Mouse (Mus musculus) left cerebral cortex, adult 9 months (tissue): ENCODE results near the gene Sestd1.

Experiments used
- DNase-seq, 2 experiments: peaks; one replicate each; pipeline ENCODE4 v3.0.0; 2022; ENCODE audit warnings: low spot score in 2 of 2

Sestd1 gene

GRCm38 (mm10) chr2:77220960-77221359 lies 59.4 kb downstream of the Sestd1 start:
- DNase-seq, result peak in 1 of 2 experiments; percentile 43

- no peak for DNase-seq
Observed at GRCm38 (mm10) chr2:77212885-77213284, 67.5 kb downstream of the Sestd1 start.

- no peak for DNase-seq
Observed at GRCm38 (mm10) chr2:77206951-77207350, 73.4 kb downstream of the Sestd1 start.

- DNase-seq, result no peak
Observed at GRCm38 (mm10) chr2:77203916-77204315, 76.5 kb downstream of the Sestd1 start.

GRCm38 (mm10) chr2:77201900-77202299 lies 78.5 kb downstream of the Sestd1 start:
- peak in 1 of 2 experiments; percentile 19 for DNase-seq

DNA sequence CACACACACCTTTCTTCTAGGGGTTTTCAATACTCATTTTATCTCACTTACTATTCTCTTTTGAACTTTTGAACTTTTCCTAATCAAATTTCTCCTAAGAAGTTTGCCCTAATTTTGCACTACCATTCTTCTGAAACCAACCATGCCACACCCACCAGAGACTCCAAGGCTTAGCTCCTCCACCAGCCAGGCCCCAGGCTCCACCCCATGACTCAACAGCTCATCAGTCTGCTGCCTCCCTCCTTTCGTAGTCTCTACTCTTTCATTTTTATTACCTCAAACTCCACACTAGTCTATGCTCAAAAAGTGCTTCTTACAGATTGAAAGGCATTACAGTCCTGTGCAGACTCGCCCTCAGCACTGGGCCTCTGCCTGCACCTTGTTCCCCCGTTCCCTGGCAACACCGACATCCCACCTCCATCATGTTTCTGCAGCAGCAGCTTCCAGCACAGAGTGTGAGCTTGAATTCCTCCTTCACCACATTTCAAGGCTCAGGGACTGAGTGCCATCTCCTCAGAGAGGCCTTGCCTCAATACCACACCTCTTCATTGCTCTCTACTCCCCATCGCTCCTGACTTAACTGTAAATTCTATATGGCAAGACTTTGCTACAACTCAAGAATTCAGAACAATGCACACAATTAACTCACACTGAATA lies 79.3 kb downstream of the Sestd1 start:
- DNase-seq, result peak in 1 of 2 experiments; percentile 19

GRCm38 (mm10) chr2:77200379-77200778 lies 80.0 kb downstream of the Sestd1 start:
- DNase-seq, result no peak

DNA sequence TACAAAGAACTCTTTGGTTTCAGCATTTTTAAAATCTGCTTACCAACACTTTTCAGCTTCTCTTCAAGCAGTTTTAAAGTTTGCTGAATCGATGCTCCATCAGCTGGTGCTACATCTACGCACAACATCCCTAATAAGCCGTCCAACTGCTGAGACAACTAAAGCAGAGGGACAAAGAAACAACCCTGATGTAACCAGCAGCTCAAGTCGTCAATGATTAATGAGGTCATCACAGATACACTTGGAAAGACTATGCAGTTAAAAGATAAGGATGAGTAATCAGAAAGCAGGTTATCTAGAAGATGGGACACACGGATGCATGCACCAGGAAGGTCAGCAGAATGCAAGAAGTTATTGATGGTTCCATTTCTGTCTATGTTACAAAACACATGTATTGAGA lies 82.1 kb downstream of the Sestd1 start:
- DNase-seq, result no peak

DNA sequence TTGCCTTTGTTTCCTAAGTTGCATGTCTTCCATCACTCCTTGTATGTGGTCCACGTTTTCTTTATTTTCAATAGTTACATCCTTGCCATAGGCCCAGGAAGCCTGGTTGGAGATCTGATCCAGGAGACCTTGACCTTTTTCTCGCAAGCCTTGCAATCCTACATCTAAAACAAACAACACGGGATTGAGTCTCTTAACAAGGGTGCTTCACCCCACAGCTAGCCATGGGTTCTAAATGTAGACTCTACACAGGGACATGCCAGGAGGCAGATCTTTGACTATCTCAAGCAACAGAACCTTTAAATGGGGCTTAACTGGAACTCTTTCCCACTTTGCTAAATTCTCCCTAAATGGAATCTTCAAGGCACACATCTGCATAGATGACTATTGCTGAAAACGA lies 83.6 kb downstream of the Sestd1 start:
- DNase-seq, result no peak

DNA sequence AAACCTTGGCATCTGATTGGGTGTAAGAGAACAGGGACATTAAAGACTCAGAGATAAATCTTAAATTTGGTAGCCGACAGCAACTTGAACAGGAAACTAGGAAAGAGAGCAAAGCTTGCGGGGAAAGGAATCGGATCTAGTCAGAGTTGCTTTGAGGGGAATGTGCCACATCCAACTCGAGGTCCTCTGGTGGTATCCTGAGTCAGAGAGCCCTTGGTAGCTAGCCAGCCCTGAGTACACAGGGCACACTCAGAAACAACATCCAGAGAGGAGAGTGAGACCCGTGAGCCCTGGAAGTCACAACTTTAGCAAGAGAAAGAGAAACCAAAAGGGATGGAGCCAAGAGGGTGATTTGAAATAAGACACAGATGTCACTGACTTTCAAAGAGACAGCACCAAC lies 85.3 kb downstream of the Sestd1 start:
- DNase-seq, result no peak

DNA sequence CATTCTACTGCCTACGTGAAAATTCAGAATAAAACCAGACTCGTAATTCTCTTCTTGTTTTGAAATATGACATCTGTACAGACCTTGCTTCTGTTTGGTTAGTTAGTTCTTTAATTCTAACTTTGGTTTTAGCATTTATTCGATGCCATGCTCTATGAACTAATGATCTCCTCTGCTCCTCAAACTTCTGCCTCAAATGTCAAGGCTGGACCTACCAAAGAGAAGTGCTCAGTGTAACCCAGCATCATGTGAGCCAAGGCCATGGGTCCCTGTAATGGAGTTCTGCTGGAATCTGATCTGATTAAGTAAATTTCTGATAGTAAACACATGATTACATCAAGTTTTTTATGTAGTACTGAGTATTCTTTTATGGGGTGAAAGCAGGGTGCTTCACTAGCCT lies 88.6 kb downstream of the Sestd1 start:
- no peak for DNase-seq

DNA sequence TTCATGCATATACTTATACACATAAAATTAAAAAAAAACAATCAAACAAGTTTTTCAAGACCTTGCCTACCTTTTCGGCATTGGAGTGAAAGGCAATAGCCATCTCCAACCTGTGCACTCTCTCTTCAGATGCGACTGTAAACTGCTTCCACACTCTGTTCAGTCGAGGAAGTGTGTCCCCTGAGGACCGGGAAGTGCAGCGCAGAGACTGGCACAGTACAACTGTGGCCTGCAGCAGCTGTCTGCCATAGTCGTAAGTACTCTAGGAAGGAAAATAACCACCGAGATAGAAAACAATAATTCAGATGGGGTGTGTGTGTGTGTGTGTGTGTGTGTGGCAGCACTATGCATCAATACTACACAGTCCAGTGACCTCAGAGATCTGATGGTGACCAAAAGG lies 89.5 kb downstream of the Sestd1 start:
- DNase-seq, result no peak

GRCm38 (mm10) chr2:77190301-77190700 lies 90.1 kb downstream of the Sestd1 start:
- DNase-seq, result no peak

- no peak for DNase-seq
Observed at GRCm38 (mm10) chr2:77189671-77190070, 90.7 kb downstream of the Sestd1 start.

DNA sequence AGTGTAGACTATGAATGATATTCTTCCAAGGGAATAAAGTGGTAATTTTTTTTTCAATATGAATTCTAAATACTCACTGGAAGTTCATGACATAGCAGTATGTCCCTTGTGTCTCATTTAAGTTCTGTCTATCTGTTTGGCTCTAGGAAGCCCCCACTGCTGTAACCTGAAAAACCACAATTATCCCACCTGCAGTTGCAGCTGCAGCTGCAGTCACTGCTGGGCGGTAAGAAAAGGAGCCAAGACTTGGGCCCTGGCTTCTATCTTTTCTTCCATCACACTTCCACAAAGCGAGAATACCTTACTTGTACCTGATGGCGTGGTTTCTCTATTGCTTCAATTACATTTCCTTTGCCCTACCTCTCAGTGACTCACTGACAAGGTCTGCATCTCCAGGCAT lies 92.9 kb downstream of the Sestd1 start:
- no peak for DNase-seq

DNA sequence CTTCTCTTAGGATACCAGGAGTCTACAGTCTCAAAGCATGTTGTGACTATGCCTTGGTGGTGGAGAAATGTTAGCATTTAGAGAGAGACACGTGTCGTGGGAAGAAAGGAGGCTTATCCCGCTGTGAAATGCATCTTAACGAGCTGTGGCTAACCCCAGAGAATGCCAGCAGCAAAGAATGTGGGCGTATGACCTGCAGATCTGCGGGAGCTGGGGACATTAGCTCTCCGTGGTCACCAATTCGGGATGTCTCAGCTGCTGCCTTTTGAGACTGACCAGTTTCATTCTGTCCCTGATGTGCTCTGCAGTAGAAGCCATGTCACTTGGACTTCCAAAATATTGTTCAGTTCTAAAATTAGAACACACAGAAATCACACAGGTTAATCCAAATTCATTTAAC lies 93.5 kb downstream of the Sestd1 start:
- no peak for DNase-seq

- no peak for DNase-seq
Observed at GRCm38 (mm10) chr2:77184049-77184571, 96.3 kb downstream of the Sestd1 start.

DNA sequence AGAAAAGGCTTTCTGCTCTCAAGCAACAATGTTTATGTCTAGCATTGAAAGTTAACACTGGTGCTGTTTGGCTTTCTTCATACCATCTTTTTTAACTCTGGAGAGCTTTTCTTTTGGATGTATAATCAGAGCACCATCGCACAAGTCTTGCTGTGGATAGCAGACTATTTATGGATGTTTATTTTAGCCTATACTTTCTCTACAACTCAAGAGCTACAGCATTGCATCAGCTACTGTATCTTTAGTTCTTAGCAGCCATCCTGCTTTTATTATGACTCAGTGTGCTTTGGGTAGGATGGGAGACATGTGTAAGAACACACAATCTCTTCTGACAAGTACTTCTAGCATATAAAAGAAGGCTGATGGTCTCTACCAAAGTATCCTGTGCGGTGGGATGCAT lies 96.7 kb downstream of the Sestd1 start:
- DNase-seq, result no peak

DNA sequence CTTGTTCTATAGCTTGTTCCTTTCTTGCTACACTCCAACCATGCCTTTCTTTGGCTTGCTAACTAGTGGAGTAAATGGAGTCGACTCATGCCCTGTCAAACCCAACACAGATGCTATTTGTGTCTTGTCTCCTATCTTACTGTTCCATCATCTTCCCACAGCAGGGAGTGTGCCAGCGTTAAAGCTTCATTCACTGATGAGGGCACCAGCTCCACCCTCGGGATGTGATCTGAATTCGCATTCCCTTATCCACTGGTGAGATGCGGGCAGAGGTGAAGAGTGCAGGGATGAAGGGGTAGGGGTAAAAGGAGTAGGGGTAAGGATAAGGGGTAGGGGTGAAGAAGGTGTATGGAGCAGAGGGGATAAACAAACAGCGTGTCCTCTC lies 97.4 kb downstream of the Sestd1 start:
- no peak for DNase-seq

DNA sequence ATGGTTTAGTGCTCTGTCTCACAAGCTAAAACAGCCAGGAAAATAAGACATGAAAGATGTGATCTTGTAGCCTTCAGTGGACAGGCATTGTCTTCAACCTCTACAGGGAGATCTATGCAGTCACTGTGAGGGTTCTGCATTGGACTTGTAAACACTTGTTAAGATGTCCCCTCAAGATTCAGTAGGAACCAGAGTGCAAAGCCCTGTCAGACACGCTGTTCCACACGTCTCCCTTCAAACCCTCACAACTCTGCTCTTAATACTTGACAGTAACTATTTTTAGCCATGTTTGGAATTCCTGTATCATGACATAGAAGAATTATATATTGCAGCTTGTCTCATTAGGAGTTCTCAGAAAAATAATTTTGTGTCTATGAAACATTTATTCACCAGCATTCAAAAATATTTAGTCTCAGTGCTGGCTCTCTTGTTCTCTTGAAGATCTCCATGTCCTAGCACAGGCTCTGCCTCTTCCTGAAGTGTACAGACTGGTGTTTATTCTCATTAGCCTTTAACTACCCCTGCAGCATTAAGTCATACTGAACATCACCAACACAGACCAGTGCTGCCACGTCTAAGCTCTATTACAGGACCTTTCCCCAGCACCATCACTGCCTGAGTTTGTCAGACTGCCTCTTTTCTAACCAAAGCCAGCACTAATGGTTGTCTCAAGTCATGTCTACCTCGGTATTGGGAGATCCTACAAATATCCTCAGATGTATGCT lies 98.0 kb downstream of the Sestd1 start:
- no peak for DNase-seq

DNA sequence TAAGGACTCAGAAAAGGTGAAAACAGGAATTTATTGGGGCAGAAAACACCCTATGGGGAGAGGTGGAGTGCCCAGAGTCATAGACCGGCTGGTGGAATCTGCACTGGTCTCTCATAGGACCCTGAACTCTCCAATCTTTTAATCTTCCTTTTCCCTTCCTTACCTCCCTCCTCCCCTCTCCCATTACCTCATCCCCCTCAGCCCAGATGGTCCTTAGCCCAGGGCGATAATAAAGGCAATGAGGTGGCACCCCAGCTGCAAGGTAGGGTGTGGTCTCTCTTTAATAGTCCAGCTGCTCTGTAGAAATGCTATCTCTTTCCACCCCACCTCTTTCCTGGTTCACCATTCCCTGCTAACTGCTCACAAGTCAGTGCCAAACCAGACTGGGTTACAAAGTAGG lies 102.9 kb downstream of the Sestd1 start:
- DNase-seq, result no peak

- no peak for DNase-seq
Observed at GRCm38 (mm10) chr2:77176413-77176812, 104.0 kb downstream of the Sestd1 start.

DNA sequence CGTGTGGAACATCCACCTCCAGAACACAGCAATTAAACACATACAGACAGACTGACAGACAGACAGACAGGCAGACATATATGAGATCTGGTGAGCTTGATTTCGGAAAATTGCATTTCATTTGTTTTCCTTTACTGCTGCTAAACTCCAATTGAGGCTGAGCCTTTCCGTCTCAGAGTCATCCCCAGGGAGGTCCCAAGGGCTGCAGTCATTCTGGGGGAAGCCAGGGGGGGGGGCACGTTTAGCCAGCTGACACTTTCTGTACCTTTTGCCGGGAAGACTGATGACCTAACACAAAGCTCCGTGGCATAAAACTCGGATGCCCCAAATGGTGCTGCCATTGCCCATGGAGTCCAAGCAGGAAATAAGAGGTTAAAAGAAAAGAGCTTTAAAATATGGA lies 105.0 kb downstream of the Sestd1 start:
- no peak for DNase-seq
